Mouse (Mus musculus) cortical plate, adult 2 months (tissue): ENCODE results near the gene Bricd5.

Experiments used
- CTCF ChIP-seq: fragments of 200-500 bp; IDR thresholded peaks from 2 replicates; pipeline ENCODE4 v1.5.1; 2011; ENCODE audit warnings: mild to moderate bottlenecking, control low read depth, low read length; ENCODE audit not compliant: insufficient read depth; ENCODE audit errors: extremely low read depth
- POLR2A ChIP-seq: fragments of 200-500 bp; IDR thresholded peaks from 2 replicates; pipeline ENCODE4 v1.6.1; 2011; ENCODE audit warnings: mild to moderate bottlenecking, low read length, control low read depth; ENCODE audit not compliant: insufficient read depth; ENCODE audit errors: extremely low read depth

GRCm38 (mm10) chr17:24496026-24496425 lies 22.3 kb downstream of the Bricd5 start:
- TF ChIP-seq CTCF (no peak), POLR2A (no peak)
